Mouse (Mus musculus): ENCODE results near the gene Epha1. TPM values are rescaled to one million over a fixed set of nuclear protein-coding genes. Genes with fewer than 3 reads are reported as not detected.
A peak's percentile ranks its signal among the peaks of the same experiment; 100 is the strongest.

The Epha1 gene
- total RNA-seq, 1 experiment from 2014 or later: 1.2 TPM

GRCm38 (mm10) chr6:42339981-42340380 lies 33.1 kb downstream of the Epha1 start:
- no peak for ATAC-seq (ENCODE audit: extremely low read depth, insufficient number of reproducible peaks, low FRiP score, poor library complexity, severe bottlenecking)

GRCm38 (mm10) chr6:42339189-42339588 lies 33.9 kb downstream of the Epha1 start:
- ATAC-seq (ENCODE audit: extremely low read depth, insufficient number of reproducible peaks, low FRiP score, poor library complexity, severe bottlenecking): no peak

- ATAC-seq (ENCODE audit: extremely low read depth, insufficient number of reproducible peaks, low FRiP score, poor library complexity, severe bottlenecking): no peak
Measured at GRCm38 (mm10) chr6:42330946-42331345, 42.1 kb downstream of the Epha1 start.

- no peak for ATAC-seq (ENCODE audit: extremely low read depth, insufficient number of reproducible peaks, low FRiP score, poor library complexity, severe bottlenecking)
Measured at GRCm38 (mm10) chr6:42330216-42330615, 42.9 kb downstream of the Epha1 start.

GRCm38 (mm10) chr6:42328757-42329156 lies 44.3 kb downstream of the Epha1 start:
- no peak for ATAC-seq (ENCODE audit: extremely low read depth, insufficient number of reproducible peaks, low FRiP score, poor library complexity, severe bottlenecking)

- ATAC-seq (ENCODE audit: extremely low read depth, insufficient number of reproducible peaks, low FRiP score, poor library complexity, severe bottlenecking): no peak
Measured at GRCm38 (mm10) chr6:42326509-42326908, 46.6 kb downstream of the Epha1 start.

GRCm38 (mm10) chr6:42325268-42325609 lies 47.8 kb downstream of the Epha1 start:
- peak; percentile 82 for ATAC-seq (ENCODE audit: extremely low read depth, insufficient number of reproducible peaks, low FRiP score, poor library complexity, severe bottlenecking)

- ATAC-seq (ENCODE audit: extremely low read depth, insufficient number of reproducible peaks, low FRiP score, poor library complexity, severe bottlenecking): no peak
Measured at GRCm38 (mm10) chr6:42324482-42325267, 48.4 kb downstream of the Epha1 start, which contains the start of gene Fam131b. Fam131b (minus strand) TSS chr6:42324643.

GRCm38 (mm10) chr6:42324067-42324481 lies 49.0 kb downstream of the Epha1 start:
- no peak for ATAC-seq (ENCODE audit: extremely low read depth, insufficient number of reproducible peaks, low FRiP score, poor library complexity, severe bottlenecking)

- no peak for ATAC-seq (ENCODE audit: extremely low read depth, insufficient number of reproducible peaks, low FRiP score, poor library complexity, severe bottlenecking)
Measured at GRCm38 (mm10) chr6:42323371-42324066, 49.5 kb downstream of the Epha1 start.

GRCm38 (mm10) chr6:42318293-42318692 lies 54.8 kb downstream of the Epha1 start:
- no peak for ATAC-seq (ENCODE audit: extremely low read depth, insufficient number of reproducible peaks, low FRiP score, poor library complexity, severe bottlenecking)

GRCm38 (mm10) chr6:42310427-42311053 lies 62.5 kb downstream of the Epha1 start:
- peak; percentile 65; the same call in 1 of the 2 replicates for ATAC-seq (ENCODE audit: extremely low read depth, insufficient number of reproducible peaks, low FRiP score, poor library complexity, severe bottlenecking)

- ATAC-seq (ENCODE audit: extremely low read depth, insufficient number of reproducible peaks, low FRiP score, poor library complexity, severe bottlenecking): no peak
Measured at GRCm38 (mm10) chr6:42309816-42310378, 63.2 kb downstream of the Epha1 start.

Other genes with a start within 250 kb of the Epha1 start
- gene Tas2r139, start 232.3 kb downstream of the Epha1 start, total RNA-seq (2017): not detected in 2 replicates
- gene Tas2r144, start 157.9 kb downstream of the Epha1 start, total RNA-seq (2017): not detected in 2 replicates
- 3.9 and 4.2 TPM in 2 replicates for gene Gstk1, start 127.3 kb downstream of the Epha1 start, total RNA-seq (2017)
- gene Tmem139, start 111.3 kb downstream of the Epha1 start, total RNA-seq (2017): not detected in 2 replicates
- gene Casp2, start 108.3 kb downstream of the Epha1 start, total RNA-seq (2017): 69.6 and 74.8 TPM in 2 replicates
- 0.81 and 1.1 TPM in 2 replicates for gene Clcn1, start 86.6 kb downstream of the Epha1 start, total RNA-seq (2017)
- gene Fam131b, start 48.6 kb downstream of the Epha1 start, total RNA-seq (2017): 0.12 TPM in 1 of 2 replicates, not detected in the other
- gene Zyx, start 23.6 kb downstream of the Epha1 start, total RNA-seq (2017): 327 and 356 TPM in 2 replicates
- gene Tas2r143, start 27.0 kb upstream of the Epha1 start, total RNA-seq (2017): 7.2 and 12.5 TPM in 2 replicates
- 7.4 and 12.2 TPM in 2 replicates for gene Tas2r135, start 32.2 kb upstream of the Epha1 start, total RNA-seq (2017)
- 2.2 and 2.3 TPM in 2 replicates for gene Tas2r126, start 61.3 kb upstream of the Epha1 start, total RNA-seq (2017)
- 0.58 TPM in 1 of 2 replicates, not detected in the other for gene Olfr458, start 91.9 kb upstream of the Epha1 start, total RNA-seq (2017)
- 0.23 and 0.37 TPM in 2 replicates for gene Olfr457, start 103.1 kb upstream of the Epha1 start, total RNA-seq (2017)
- gene Olfr456, start 113.9 kb upstream of the Epha1 start, total RNA-seq (2017): not detected in 2 replicates
- gene Olfr455, start 174.3 kb upstream of the Epha1 start, total RNA-seq (2017): not detected in 2 replicates
- not detected in 2 replicates for gene Tcaf3, start 224.4 kb upstream of the Epha1 start, total RNA-seq (2017)

Data from neutrophil, adult 5-6 weeks (primary cell).